Mouse (Mus musculus) testis, adult 2 months (tissue): Measurements from ENCODE around the gene Mark1. TPM values are rescaled to one million over a fixed set of nuclear protein-coding genes. Genes with fewer than 3 reads are reported as not detected.

Experiments
- H3K27ac ChIP-seq: fragments of 200-500 bp; 2 replicates; pipeline ENCODE4 v1.5.1; 2012; ENCODE audit warnings: low read depth, low read length; ENCODE audit not compliant: control insufficient read depth, insufficient read depth
- H3K27me3 ChIP-seq: fragments of 200-500 bp; 2 replicates; pipeline ENCODE4 v1.6.1; 2012; ENCODE audit warnings: mild to moderate bottlenecking, low read length, moderate library complexity; ENCODE audit not compliant: control insufficient read depth, insufficient read depth
- H3K36me3 ChIP-seq: fragments of 200-500 bp; 2 replicates; pipeline ENCODE4 v1.6.1; 2012; ENCODE audit warnings: mild to moderate bottlenecking, low read length; ENCODE audit not compliant: control insufficient read depth, insufficient read depth
- H3K4me1 ChIP-seq: fragments of 200-500 bp; 2 replicates; pipeline ENCODE4 v1.6.1; 2012; ENCODE audit warnings: low read length; ENCODE audit not compliant: control insufficient read depth, insufficient read depth
- H3K4me3 ChIP-seq: fragments of 200-500 bp; 2 replicates; pipeline ENCODE4 v1.5.1; 2012; ENCODE audit warnings: low read depth, mild to moderate bottlenecking, low read length, moderate library complexity, mixed read lengths; ENCODE audit not compliant: control insufficient read depth
- CTCF ChIP-seq: fragments of 200-500 bp; IDR thresholded peaks from 2 replicates; pipeline ENCODE4 v1.5.1; 2012; ENCODE audit warnings: low read depth, mild to moderate bottlenecking, inconsistent platforms, low read length, moderate library complexity; ENCODE audit not compliant: control insufficient read depth, insufficient read depth, insufficient replicate concordance
- POLR2A ChIP-seq: fragments of 200-500 bp; IDR thresholded peaks from 2 replicates; pipeline ENCODE4 v1.6.1; 2012; ENCODE audit warnings: low read depth, mild to moderate bottlenecking, inconsistent platforms, low read length, moderate library complexity; ENCODE audit not compliant: control insufficient read depth
- polyA plus RNA-seq: library from polyadenylated mRNA; depleted of rRNA; stranded (reverse); fragments of >200 nt; gene quantifications from 2 replicates; pipeline ENCODE4 v1.2.3, GENCODE M21; 2012

Mark1 gene
- polyA plus RNA-seq, 1 experiment, result 1.5 TPM

DNA sequence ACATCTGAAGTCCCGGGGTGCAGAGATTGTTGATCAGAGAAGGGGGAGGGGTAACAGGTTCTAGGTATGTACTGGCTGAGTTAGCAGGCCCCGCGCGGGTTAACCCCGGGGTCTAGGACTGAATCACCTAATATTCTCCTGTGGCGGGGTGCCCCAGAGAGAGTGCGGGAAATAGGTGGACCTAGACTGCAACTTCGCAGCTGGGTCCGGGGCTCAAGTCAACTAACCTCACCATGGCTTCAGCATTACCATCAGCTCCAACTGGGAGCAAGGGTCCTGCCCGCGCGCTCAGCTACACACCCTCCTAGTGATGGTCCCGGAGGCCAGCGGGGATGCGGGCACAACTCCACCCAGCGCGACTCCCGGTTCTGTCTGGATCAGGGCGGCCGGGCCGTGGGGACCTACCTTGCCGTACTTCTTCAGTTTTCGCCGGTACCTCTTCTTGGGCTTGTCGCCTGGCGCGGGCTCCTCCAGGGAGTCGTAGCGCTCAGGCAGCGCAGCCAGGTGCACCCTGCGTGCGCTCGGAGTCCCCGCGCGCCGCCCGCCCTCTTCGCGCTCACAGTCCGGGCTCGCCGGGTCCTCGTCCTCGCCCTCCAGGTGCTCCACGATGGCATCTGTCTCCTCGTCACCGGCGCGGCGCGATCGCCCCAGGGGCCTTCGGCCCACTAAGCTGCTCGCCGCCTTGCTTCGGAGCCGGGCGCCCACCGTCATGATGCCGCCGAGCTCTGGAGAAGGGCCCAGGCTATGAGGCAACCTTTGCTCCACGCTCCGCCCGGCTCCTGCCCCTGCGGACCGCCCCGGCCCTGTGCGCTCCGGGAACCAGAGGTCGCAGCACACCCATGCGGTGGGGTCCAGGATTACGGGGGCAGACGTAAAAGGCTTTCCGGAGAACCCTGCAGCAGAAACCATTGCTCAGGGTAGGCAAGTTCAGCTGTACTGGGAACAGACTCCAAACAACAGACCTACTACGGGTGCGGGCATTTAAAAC is 116.8 kb downstream of the Mark1 start, which contains the start of gene C130074G19Rik:
C130074G19Rik (minus strand) TSS at position 938 of the 988 bp plus-strand sequence.
- no peaks in the 10 kb centered on the region for H3K36me3 ChIP-seq
- H3K27me3 ChIP-seq, result no peaks in the 10 kb centered on the region
- H3K27ac ChIP-seq, result no peak within 1 kb of the TSS

GRCm38 (mm10) chr1:184881861-184882260 is 117.5 kb downstream of the Mark1 start:
- peaks cover 11% of the 10 kb centered on the region for H3K4me1 ChIP-seq
- no peaks in the 10 kb centered on the region for H3K36me3 ChIP-seq
- no peaks in the 10 kb centered on the region for H3K27me3 ChIP-seq
- TF ChIP-seq POLR2A (no peak), CTCF (no peak)
- H3K27ac ChIP-seq, result no peak overlapping the region
- peak overlapping the region; percentile 46; the same call in 1 of the 2 replicates for H3K4me3 ChIP-seq

More for the DNA sequence above, 116.8 kb downstream of the Mark1 start, which contains the start of gene C130074G19Rik:
- TF ChIP-seq POLR2A (no peak), CTCF (no peak)
- Histone ChIP-seq H3K4me3 (peak within 1 kb of the TSS; percentile 46), H3K4me1 (peaks cover 11% of the 10 kb centered on the region)

GRCm38 (mm10) chr1:184881211-184881610 is 118.2 kb downstream of the Mark1 start:
- no peak overlapping the region for H3K4me3 ChIP-seq
- H3K27ac ChIP-seq, result no peak overlapping the region
- no peaks in the 10 kb centered on the region for H3K27me3 ChIP-seq
- TF ChIP-seq CTCF (no peak), POLR2A (no peak)
- H3K4me1 ChIP-seq, result peaks cover 11% of the 10 kb centered on the region
- H3K36me3 ChIP-seq, result no peaks in the 10 kb centered on the region

DNA sequence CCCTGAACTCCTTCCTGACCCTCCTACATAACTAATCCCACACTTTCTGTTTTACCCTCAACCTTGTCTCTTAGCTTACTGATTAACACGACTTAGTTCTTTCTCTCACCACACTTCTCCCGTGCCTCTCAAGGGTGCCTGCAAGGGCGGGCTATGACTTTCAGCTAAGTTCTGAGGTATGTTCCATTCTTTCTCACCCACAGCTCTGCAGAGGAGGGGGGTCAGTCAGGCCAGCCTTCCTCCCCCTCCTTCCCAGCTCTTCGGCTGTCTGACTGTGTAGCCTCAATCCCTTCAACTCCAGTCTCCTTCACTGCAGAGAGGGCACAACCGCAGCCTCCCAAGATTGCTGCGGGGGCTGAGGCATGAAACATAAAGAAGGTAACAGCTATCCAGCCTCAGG is 120.5 kb downstream of the Mark1 start:
- TF ChIP-seq POLR2A, result no peak
- TF ChIP-seq CTCF, result no peak
- Histone ChIP-seq H3K4me1 (peaks cover 14% of the 10 kb centered on the region), H3K4me3 (no peak overlapping the region), H3K36me3 (no peaks in the 10 kb centered on the region), H3K27me3 (no peaks in the 10 kb centered on the region), H3K27ac (no peak overlapping the region)

- Histone ChIP-seq H3K4me3 (no peak overlapping the region), H3K36me3 (no peaks in the 10 kb centered on the region), H3K4me1 (peaks cover 7% of the 10 kb centered on the region), H3K27me3 (no peaks in the 10 kb centered on the region), H3K27ac (no peak overlapping the region)
- TF ChIP-seq POLR2A (no peak), CTCF (no peak)
Observed at GRCm38 (mm10) chr1:184877306-184877705, 122.1 kb downstream of the Mark1 start.

DNA sequence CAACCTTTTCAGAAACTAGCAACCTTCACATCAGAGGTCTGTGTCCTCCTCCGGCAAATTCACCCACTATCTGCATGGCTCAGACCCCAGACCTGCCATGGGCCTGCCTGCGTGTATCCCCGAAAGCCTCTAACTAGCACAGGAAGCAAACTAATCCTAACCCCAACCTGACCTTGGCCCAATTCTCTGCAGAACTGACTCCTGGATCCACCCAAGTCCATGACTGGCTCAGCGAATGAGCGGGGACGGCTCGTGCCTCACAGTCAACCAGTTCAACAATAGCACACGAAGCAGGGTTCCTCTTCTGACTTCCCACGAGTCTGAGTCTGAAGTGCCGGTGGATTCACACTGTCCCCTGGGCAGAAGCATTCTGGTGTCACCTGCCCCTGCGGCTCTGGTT is 125.5 kb downstream of the Mark1 start:
- no peak for TF ChIP-seq CTCF
- TF ChIP-seq POLR2A, result no peak
- Histone ChIP-seq H3K4me1 (peaks cover 17% of the 10 kb centered on the region), H3K4me3 (no peak overlapping the region), H3K27ac (no peak overlapping the region), H3K27me3 (no peaks in the 10 kb centered on the region), H3K36me3 (no peaks in the 10 kb centered on the region)

DNA sequence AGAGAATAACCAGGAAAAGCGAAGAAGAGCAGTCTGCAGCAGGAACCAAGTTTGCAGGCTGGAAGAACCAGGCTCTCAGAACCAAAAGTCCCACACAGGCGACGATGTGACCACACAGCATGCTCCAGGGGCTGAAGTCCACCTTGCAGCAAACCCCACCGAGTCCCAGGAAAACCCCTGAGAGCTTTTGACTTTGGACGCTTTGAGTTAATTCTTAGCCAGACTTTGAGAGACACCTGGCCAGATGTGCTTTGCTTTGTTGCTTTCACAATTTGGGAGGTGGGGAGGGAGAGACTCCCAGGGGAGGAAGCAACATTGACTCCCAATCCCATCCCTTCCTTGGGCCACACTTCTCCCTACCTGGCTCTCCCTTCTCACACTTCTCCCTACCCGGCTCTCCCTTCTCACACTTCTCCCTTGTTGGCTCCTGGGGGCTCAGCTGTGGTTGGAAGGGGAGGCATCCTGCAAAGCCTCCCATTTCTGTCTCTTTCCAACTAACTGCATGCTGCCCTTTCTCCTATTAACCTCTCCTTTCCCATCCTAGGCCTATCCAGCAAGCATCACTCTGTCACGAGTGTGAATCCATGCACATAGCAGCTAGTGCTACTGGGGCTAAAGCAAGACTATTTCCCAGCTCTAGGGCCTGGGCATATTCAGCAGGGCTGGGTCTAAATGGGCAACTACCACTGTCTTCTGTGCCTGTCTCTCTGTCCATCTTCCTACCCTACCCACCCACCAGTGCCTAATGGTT is 127.1 kb downstream of the Mark1 start:
- H3K4me3 ChIP-seq, result no peak overlapping the region
- H3K36me3 ChIP-seq, result no peaks in the 10 kb centered on the region
- TF ChIP-seq CTCF (no peak), POLR2A (no peak)
- H3K4me1 ChIP-seq, result peaks cover 17% of the 10 kb centered on the region
- no peaks in the 10 kb centered on the region for H3K27me3 ChIP-seq
- H3K27ac ChIP-seq, result no peak overlapping the region

DNA sequence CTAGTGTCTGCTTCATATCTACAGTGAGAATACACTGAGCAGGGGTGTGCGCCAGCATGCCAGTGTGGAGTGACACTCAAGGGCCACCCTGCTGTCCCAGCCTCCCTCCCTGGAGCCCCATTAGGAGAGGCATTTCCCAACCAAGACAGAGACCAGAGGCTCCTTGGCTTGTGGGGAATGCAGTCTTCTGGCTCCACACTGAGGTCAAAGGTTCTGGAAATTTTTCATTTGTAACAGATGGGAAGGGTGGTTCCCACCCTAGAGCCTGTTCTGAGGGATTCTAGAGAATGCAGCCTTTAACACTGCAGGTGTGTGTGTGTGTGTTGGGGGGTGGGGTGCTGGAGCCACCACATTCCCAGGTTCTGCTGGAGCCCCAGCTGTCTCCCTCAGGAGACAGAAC is 127.9 kb downstream of the Mark1 start:
- TF ChIP-seq CTCF, result no peak
- no peak for TF ChIP-seq POLR2A
- Histone ChIP-seq H3K4me3 (no peak overlapping the region), H3K36me3 (no peaks in the 10 kb centered on the region), H3K27ac (no peak overlapping the region), H3K27me3 (no peaks in the 10 kb centered on the region), H3K4me1 (peaks cover 17% of the 10 kb centered on the region)
